Mouse (Mus musculus): Measurements from ENCODE around the gene Nt5c2.
A peak's percentile ranks its signal among the peaks of the same experiment; 100 is the strongest.
"Not testable (repeated sequence)": the region's sequence is repeated elsewhere in the genome, so short reads cannot be mapped to it uniquely, and the experiment has no call there.

Nt5c2 gene

DNA sequence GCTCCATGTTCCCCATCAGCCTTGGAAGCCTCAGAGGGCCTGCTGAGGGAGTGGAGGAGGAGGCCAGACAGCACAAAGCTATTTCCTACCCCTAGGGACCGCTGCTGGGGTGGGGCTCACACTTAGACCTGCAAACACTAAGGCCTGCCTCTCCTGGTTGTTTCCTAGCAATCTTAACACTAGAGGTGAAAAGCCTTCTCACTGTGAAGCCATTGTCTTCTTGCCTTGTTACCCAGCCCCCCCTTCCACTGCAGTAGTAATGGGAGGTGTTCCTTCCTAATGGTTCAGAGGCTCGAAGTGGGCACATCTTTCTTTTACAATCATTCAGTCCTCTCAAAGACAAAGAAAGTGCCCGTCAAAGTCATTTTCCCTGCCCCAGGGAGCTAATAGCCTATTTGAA, 2.9 kb upstream of the Nt5c2 start:
- peak; percentile 60 for DNase-seq (ENCODE audit: low read depth, low spot score)

DNA sequence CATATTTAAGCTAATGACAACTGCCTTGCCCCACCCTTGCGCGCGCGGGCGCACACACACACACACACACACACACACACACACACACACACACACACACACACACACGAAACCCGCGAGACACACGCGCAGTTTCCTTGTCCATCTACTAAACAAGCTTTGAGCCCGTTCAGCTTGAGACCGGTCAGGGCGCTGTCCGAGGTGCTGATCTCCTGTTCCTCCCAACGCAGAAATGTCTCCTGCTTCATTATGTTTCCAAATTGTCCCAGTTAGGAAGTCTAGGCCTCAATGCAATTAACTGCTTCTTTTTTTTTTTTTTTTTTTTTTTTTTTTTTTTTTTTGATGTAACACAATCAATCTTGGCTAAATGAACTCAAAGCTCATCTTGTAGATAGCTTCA, 1.5 kb upstream of the Nt5c2 start:
- peak; percentile 58 for DNase-seq (ENCODE audit: low read depth, low spot score)

DNA sequence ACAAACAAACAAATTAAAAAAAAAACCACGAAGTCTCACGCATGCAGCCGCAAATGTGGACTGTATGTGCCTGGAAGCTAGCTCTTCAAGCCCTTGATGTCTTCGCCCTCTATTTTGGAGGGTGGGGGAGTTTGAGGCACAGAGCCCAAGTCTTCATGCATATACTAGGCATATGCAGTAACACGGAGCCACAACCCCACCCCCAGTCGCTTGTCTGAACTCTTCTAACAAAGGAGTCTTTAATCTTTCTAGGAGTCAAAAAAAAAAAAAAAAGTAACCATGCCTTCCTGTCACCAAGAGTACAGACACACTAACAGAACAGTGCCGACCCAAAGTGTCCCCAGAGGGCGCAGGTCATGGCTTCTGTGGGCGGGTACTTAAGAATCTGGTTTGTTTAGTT, 1.0 kb upstream of the Nt5c2 start:
- peak; percentile 45 for DNase-seq (ENCODE audit: low read depth, low spot score)

DNA sequence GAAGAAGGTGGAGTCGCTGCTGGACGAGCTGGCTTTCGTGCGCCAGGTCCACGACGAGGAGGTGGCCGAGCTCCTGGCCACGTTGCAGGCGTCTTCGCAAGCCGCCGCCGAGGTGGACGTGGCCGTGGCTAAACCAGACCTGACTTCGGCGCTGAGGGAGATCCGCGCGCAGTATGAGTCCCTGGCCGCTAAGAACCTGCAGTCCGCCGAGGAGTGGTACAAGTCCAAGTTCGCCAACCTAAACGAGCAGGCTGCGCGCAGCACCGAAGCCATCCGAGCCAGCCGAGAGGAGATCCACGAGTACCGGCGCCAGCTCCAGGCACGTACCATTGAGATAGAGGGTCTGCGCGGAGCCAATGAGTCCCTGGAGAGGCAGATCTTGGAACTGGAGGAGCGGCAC, 443 bp upstream of the Nt5c2 start:
- DNase-seq (ENCODE audit: low read depth, low spot score), result no peak

DNA sequence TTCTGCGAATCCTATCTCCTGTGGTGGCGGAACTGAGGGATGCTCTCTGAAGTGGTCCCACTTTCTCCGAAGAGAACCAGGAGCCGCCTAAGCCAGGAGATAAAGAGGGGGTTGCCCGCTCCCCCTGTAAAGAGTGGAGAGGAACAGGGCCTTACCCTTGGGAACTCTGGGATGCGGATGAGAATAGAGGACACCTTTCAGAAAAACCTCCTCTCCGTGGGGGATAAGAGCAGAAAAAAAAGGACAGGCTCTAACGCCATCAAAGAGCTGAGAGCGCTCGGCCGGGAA, 850 bp downstream of the Nt5c2 start:
- DNase-seq (ENCODE audit: low read depth, low spot score), result no peak

DNA sequence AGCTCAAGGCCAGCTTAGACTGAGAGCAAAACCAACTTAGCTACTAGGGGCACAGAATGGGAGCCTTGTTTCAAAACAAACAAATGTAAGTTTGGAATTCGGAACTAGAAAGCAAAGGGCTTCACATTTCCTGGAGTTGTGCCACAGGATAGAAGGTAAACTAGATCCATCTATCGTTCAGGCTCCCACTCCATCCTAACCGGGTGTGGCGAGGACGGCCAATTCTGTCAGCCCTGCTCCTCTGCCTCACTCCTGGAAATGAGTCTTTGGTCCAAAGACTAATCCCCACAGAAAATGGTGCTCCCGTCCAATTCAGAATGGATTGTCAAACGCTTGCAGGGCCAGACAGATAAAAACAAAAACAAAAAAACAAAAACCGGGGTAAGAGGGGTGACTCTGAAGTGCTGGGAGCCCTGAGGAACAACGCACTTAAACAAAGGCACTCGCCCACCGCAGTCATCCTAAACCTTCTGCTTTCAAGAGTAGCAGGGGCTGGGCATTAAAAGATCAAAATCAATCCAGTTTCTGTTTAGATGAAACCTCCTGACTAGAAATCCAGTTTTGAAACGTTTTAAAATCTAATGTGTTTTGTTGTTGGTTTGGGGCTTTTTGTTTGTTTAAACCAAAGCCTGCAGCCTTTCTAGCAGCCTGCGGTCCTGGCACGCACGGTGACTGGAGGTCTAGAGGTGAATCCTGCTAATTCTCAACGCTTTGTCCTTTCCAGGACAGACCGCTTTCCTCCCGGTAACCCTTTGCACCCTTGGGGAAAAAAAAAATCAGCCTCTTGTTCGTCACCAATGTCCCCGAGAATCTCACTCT, 1.4 kb downstream of the Nt5c2 start:
- DNase-seq (ENCODE audit: low read depth, low spot score), result peak; percentile 47

DNA sequence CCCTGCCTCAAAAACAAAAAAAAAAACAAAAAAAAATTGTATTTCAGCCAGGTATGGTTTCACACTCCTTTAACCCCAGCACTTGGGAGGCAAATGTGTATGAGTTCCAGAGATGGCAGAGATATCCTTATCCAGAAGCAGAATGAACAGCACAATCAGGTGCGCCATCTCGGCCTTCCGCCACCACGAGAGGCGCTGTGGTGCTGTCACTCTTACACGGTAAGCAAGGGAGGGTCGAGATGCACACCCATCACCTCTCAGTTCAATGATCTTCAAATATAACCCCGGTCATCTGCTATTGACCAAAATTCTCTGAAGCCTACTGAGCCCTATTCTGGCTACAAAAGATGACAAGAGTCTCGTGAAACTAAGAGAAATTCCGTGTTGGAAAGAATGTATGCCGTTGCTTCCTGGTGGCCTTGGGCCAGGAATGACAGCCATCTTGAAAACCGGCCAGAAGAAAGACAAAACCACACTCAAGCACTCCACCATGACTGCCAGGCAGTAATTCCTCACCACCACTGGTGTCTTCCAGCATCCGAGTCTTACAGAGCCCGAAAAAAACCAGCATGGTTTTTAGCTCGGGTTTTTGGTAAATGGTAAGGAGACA, 2.3 kb downstream of the Nt5c2 start:
- no peak for DNase-seq (ENCODE audit: low read depth, low spot score)

DNA sequence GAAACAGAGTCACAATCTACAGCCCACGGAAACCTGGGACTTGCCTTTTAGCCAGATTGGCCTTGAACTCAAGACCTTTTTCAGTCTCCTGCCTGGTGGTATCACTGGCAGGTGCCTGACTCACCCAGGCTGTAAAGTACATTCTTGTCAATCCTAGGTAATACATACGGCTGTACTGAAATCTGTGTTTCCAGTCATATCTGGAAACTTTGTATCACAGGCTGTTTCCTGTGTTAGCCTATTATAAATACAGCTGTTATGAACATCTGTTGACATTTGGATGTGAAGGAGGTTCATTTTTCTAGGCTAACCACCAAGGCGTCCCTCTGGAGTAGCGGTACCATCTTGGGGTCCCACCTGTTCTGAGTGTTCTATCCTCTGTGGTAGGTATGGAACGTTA, 5.0 kb downstream of the Nt5c2 start:
- DNase-seq (ENCODE audit: low read depth, low spot score), result no peak

DNA sequence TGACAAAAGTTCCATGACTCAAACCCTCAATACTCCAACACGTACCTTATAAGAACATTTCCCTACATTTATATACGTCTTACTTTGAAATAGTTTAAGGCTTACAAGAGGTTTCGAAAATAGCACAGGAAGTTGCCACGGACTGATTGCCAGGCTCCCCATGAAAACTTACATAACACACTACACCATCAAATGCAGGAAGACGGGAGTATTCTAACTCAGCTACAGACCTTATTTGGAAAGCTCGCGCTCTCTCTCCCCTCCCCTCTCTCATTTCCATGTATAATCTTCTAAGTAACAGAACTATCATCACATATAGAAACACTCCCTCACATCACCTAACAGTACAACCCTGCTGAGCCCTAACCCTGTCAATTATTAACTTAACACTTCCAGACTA, 5.5 kb downstream of the Nt5c2 start:
- peak; percentile 72 for DNase-seq (ENCODE audit: low read depth, low spot score)

DNA sequence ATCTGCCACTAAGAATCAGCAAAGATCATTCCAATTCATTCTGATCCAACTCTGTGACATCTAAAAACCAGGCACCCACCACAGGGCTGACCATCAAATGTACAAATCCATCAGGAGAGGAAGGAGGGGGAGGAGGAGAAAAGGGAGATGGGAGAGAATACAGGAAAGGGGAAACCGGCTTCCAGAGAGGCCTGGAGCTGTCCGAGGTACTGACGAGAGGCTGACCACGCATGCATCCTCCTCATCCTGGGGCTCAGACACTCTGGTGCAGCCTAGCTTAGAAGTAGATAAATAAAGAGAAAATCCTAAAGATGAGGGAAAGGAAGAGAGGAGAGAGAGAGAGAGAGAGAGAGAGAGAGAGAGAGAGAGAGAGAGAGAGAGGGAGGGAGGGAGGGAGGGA, 8.6 kb downstream of the Nt5c2 start:
- DNase-seq (ENCODE audit: low read depth, low spot score), result no peak

DNA sequence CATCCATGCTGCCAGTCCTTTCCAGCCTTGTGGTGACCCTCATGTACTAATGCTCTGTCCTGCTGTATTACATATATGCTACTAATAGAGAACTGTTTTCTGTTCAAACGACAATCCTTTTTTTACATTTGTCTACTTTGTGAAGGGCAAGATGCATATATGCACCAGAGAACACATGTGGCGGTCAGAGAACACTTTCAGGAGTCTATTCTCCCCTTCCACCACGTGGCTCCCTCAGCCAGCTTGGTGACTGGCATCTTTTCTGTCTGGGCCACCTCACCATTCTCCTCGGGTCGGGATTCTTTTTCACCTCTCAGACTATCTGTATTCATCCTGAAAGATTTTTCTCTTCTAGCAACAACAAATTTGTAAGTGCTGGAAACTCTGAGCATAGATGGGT, 9.1 kb downstream of the Nt5c2 start:
- DNase-seq (ENCODE audit: low read depth, low spot score), result no peak

DNA sequence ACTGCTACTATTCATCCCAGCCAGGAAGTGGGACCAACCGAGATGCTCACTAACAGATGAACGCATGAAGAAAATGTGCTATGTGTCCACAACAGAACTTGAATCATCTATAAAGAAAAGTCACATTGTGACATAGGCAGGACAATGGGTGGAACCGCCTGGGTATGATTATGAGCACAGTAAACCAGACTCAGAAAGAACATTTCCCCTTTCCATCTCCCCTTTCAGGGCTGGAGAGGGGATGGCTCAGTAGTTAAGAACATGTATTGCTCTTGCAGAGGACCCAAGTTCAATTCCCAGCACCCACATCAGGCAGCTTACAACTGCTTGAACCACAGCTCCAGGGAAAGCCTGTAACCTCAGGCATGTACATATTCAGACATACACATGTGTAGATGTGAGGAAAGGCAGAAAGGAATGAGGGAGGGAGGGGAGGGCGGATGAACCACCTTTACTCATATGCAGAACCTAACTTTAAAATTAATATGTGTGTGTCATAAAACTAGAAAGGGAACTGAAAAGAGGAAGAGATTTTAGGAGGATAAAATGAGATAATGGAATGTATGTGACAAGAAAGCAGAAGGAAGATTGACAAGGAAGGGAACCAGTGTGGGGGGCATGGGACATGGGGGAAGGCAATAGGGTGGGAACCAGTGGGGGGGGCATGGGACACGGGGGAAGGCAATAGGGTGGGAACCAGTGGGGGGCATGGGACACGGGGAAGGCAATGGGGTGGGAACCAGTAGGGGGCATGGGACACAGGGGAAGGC, 11.0 kb downstream of the Nt5c2 start:
- DNase-seq (ENCODE audit: low read depth, low spot score), result no peak

DNA sequence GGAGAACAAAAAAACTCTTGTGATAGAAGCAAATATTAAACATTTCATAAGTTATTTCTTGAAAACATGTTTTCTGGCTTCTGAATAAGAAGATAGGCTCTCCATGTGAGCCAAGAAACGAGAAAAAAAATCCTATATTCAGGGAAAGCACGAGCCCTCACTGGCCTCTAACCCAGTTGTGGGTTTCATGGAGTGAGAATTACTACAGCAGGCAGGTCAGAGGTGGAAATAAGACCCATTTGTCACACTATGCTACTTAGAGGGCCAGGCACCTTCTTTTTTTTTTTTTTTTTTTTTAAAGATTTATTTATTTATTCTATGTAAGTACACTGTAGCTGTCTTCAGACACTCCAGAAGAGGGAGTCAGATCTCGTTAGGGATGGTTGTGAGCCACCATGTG, 14.6 kb downstream of the Nt5c2 start:
- DNase-seq (ENCODE audit: low read depth, low spot score), result not testable (repeated sequence)

DNA sequence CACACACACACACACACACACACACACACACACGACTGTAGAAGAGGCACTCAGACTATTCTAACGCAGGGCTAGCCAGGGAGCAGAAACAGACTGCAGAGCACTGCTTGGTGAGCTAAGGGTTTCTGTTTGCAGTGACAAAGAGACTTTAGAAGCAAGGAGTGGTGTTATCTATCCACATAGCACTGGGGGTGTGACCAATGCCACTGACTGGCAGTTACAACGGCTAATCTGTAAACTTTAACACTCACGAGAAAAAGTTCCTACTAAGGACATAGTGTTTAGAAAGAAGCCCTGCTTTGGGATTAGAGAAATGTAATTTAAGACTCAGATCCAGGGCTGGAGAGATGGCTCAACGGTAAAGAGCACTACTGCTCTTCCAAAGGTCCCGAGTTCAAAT, 15.2 kb downstream of the Nt5c2 start:
- no peak for DNase-seq (ENCODE audit: low read depth, low spot score)

DNA sequence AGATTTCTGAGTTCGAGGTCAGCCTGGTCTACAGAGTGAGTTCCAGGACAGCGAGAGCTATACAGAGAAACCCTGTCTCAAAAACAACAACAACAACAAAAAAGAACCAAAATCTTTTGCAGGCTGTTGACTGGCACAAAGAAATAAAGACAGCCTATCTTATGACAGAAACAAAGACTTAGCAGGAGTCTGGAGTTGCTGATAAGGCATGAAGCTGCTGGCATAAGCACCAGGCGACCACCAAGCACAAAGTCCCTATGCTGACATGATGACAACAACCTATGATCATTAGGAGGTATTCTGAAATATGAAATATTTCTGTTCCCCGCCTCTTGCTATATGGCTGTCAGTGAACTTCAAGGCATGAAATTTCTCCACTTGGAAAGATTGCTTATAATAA, 16.0 kb downstream of the Nt5c2 start:
- no peak for DNase-seq (ENCODE audit: low read depth, low spot score)

DNA sequence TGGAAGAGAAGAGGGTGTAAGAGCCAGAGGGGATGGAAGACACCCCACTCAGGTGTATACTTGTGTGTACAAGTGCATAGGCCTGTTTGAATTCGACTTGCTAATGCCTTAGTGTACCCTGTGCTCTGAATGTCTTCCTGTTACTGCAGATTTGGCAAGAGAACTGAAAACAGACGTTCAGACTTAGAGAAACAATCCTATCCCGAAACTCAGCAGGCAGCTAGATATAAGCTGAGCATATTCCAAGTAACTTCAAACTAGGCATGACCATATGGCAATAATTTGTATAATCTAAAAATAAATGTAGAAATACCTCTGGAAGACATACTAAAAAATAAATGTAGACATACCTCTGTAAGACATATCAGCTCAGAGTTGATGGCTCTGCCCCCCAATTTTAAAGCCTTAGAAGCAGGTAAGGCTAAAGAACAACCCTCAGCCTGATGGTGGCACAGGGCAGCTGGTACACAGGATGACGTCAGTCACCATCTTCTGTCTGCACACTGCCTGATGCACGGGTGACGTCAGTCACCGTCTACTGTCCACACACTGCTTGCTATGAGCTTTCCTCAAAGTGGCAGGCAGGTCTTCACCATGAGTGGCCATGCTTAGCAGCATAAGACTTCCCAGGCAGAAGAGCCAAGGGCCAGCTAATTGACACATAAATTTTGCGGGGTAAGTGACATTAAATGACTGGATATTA, 16.6 kb downstream of the Nt5c2 start:
- peak; percentile 78 for DNase-seq (ENCODE audit: low read depth, low spot score)

DNA sequence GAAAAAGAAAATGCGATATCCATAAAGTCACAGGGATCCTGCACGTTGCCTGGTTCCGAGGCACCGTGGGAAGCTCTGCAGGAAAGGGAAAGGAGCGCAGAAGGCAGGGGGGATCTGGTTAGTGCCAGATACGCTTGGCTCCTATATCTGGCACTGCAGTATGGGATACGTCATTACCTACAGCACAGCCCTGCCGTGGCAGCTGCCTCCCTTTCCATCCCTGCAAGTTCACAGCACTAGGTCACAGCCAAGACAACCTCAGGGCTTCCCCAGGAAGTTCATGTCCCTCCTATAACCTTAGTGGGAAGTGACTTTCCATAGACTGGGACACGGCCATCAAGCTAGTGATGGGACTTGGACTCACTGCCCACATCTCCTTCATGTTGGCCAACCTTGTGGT, 18.9 kb downstream of the Nt5c2 start:
- DNase-seq (ENCODE audit: low read depth, low spot score), result peak; percentile 80

DNA sequence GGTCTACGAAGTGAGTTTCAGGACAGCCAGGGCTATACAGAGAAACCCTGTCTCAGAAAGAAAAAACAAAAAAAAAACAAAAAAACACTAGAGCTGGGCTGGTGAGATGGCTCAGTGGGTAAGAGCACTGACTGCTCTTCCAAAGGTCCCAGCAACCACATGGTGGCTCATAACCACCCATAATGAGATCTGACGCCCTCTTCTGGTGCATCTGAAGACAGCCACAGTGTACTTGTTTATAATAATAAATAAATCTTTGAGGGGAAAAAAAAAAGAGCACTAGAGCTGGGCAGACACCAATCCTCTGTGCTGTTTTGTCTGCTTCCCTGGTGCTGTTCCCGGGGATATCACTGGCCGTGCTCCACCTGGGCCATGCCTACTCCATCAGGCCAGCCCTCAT, 22.6 kb downstream of the Nt5c2 start:
- not testable (repeated sequence) for DNase-seq (ENCODE audit: low read depth, low spot score)

DNA sequence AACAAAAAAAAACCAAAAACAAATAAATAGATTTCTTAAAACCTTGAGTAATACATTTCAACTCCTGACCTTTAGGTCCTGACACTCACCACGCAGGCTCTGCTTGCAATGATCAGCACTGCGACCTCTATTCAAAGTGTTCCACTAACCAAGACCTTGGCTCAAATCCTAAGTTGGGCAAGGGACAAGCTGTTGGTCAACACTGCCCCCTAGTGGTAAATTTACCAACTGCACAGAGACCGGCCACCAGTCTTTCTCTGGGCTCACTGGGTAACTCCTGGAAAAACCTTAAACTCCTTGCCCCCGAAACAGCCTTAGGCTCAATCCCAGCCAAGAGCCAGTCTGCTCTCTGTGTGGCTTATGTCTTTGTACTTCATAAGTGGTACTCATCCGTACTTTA, 23.8 kb downstream of the Nt5c2 start:
- peak; percentile 92 for DNase-seq (ENCODE audit: low read depth, low spot score)

DNA sequence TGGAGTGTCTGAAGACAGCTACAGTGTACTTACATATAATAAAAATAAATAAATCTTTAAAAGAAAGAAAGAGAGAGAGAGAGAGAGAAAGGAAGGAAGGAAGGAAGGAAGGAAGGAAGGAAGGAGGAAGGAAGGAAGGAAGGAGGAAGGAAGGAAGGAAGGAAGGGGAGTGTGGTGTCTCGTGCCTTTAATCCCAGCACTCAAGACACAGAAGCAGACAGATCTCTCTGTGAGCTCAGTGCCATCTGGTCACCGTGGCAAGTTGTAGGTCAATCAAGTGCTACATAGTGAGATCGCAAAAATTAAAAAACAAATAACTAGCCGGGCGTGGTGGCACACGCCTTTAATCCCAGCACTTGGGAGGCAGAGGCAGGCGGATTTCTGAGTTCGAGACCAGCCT, 24.3 kb downstream of the Nt5c2 start:
- DNase-seq (ENCODE audit: low read depth, low spot score), result peak; percentile 66

DNA sequence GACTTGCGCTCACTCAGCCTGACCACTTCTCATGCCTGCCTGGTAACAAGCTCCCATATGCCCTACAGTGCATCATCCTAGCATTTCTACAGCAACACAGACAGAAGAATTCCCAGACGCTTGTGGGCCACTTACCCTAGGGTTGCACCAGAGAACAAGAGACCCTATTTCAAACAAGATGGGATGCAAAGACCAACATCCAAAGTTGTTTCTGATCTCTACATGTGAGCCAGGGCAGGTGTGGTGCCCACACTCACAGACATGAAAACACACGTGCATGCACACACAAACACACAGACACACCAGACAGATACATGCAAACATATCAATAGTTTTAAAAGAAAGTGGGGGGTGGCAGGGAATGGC, 24.8 kb downstream of the Nt5c2 start:
- no peak for DNase-seq (ENCODE audit: low read depth, low spot score)

DNA sequence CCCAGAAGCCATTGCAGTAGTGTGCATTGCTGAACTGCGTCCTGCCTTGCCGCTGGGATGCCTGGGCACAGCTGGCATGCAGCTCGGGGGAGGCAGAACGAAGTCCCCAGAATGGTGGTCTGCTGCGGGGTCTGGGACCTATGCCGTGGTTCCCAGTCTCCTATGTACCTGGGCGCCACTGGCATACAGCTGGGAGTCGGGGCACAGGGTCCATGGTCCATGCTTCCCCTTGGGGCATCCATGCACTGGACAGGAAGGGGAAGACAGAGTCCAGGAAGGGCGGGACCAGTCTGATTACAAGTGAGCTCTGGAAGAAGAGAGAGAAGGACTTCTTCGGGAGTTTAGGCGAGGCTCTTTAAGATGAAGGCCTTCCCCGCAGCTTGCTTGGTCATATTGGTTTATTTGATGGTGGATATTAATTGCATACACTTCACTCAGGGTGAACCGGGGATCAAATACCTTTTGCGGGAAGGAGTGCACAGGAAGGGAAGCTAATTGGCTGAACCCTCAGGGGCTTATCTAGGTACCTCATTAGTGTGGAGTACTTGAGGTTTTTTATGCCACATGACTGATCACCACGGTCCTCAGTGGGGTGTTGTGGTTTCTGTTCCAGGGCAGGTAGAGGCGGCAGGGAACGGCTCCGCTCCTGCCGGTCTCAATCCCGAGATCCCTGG, 25.3 kb downstream of the Nt5c2 start:
- no peak for DNase-seq (ENCODE audit: low read depth, low spot score)
